Comparison of ENCODE assay signal across 10 mouse cellular contexts in genomic region chr5:5265401-5265841, GRCm38 (mm10).
A peak's percentile ranks its signal among the peaks of the same experiment; 100 is the strongest.
DNase-seq lines count a peak whose midpoint lies in the region; ATAC-seq and TF ChIP-seq lines count a peak whose summit lies in the region.
"Had no signal": no experiment of that assay in that cellular context is flagged by ENCODE, and none has a peak within 500 bp of the region (broad histone marks: within the 10 kb centered on the region; RNA-seq: fewer than 3 reads in every experiment).

No protein-coding gene starts in this region.

- no peak for DNase-seq in heart, embryonic 10.5 days (ENCODE audit: low spot score)
- DNase-seq in heart, adult 8-10 months (ENCODE audit: low spot score), result no peak
- peak; percentile 20 for DNase-seq in Patski (ENCODE audit: low read depth, low spot score)
- no peak for DNase-seq in hindbrain, embryonic 10.5 days (ENCODE audit: low spot score)
- no peak for DNase-seq in urinary bladder, postnatal 10 days (ENCODE audit: low spot score)
- DNase-seq in embryo, embryonic 11 days, result no peak
- DNase-seq: thymus, adult 18-20 months had no signal

- in situ Hi-C loops in Patski (cut with MboI; ENCODE audit: low pct_unique_long_range_greater_than_20kb), result no loop called here

- CTCF ChIA-PET in Patski (lab: Charles Lee), result interaction anchor here (0.7 to 1.0 kb wide), 3 partner anchors 302 to 644 kb away, joined by 3 read pairs; no protein-coding TSS in a partner anchor

- H3K36me3 ChIP-seq in heart, embryonic 10.5 days, result no peaks in the 10 kb centered on the region
- H3K36me3 ChIP-seq in hindbrain, embryonic 10.5 days, result no peaks in the 10 kb centered on the region
- H3K36me3 ChIP-seq in midbrain, embryonic 12.5 days, result no peaks in the 10 kb centered on the region

- H3K27ac ChIP-seq in heart, embryonic 10.5 days, result 0 out of 2 replicates have a peak overlapping the region, but pooled peaks have one; percentile 22
- peak overlapping the region; percentile 50; the same call in 1 of the 2 replicates for H3K27ac ChIP-seq in hindbrain, embryonic 10.5 days
- H3K27ac ChIP-seq in midbrain, embryonic 12.5 days (replicated peaks), result peak overlapping the region; percentile 66

- TF ChIP-seq CTCF in Patski (IDR thresholded peaks at IDR 0.05), result no peak

- POLR2A ChIA-PET in Patski (lab: Charles Lee), result no interaction called here

- no peaks in the 10 kb centered on the region for H3K27me3 ChIP-seq in heart, embryonic 10.5 days (ENCODE audit: insufficient read depth, poor library complexity, severe bottlenecking)
- no peaks in the 10 kb centered on the region for H3K27me3 ChIP-seq in Patski
- H3K27me3 ChIP-seq in hindbrain, embryonic 10.5 days (ENCODE audit: insufficient read depth, poor library complexity, severe bottlenecking), result no peaks in the 10 kb centered on the region
- H3K27me3 ChIP-seq in midbrain, embryonic 12.5 days, result no peaks in the 10 kb centered on the region

- H3K9me3 ChIP-seq in heart, embryonic 10.5 days, result no peaks in the 10 kb centered on the region
- no peaks in the 10 kb centered on the region for H3K9me3 ChIP-seq in hindbrain, embryonic 10.5 days
- no peaks in the 10 kb centered on the region for H3K9me3 ChIP-seq in midbrain, embryonic 12.5 days

- H3K4me1 ChIP-seq in heart, embryonic 10.5 days, result peaks cover 42% of the 10 kb centered on the region
- H3K4me1 ChIP-seq in hindbrain, embryonic 10.5 days (replicated peaks), result peaks cover 32% of the 10 kb centered on the region
- peaks cover 22% of the 10 kb centered on the region for H3K4me1 ChIP-seq in midbrain, embryonic 12.5 days

- 0 out of 2 replicates have a peak overlapping the region, but pooled peaks have one; percentile 20 for H3K9ac ChIP-seq in midbrain, embryonic 12.5 days (replicated peaks)

- peak; percentile 65 for ATAC-seq in Patski
- ATAC-seq in midbrain, embryonic 12.5 days (ENCODE audit: low FRiP score, low read depth), result no peak
- ATAC-seq in megakaryocyte progenitor cell, adult 5-6 weeks (replicated peaks; ENCODE audit: poor library complexity), result no peak

- 31% methylated on average over 8 of the region's 8 CpGs for WGBS in heart, embryonic 10.5 days
- 21% methylated on average over 8 of the region's 8 CpGs for WGBS in hindbrain, embryonic 10.5 days
- WGBS in midbrain, embryonic 12.5 days, result 26% methylated on average over 8 of the region's 8 CpGs

- H3K4me3 ChIP-seq in heart, embryonic 10.5 days, result peak overlapping the region; percentile 0; the same call in 1 of the 2 replicates
- peak overlapping the region; percentile 28; the same call in 1 of the 2 replicates for H3K4me3 ChIP-seq in hindbrain, embryonic 10.5 days
- H3K4me3 ChIP-seq in midbrain, embryonic 12.5 days, result peak overlapping the region; percentile 7
- H3K4me3 ChIP-seq: myocyte had no signal

- H3K4me2 ChIP-seq in midbrain, embryonic 12.5 days (replicated peaks), result peak overlapping the region; percentile 40
